Mouse (Mus musculus) thymus, postnatal 0 days (tissue): ENCODE measurements around the gene Tagln. TPM values are rescaled to one million over a fixed set of nuclear protein-coding genes. Genes with fewer than 3 reads are reported as not detected.

Experiments
- DNase-seq: peaks from one replicate; pipeline ENCODE4 v3.0.0-alpha.2; 2015; ENCODE audit warnings: low spot score
- polyA plus RNA-seq: library from polyadenylated mRNA; unstranded; fragments of >200 nt; fragmentation: Nextera tagmentation; extraction: Ambion mirVana; gene quantifications from 2 replicates; pipeline ENCODE4 v1.2.1, GENCODE M21; 2015

The Tagln gene
- polyA plus RNA-seq = 13.0 and 16.2 TPM in 2 replicates

DNA sequence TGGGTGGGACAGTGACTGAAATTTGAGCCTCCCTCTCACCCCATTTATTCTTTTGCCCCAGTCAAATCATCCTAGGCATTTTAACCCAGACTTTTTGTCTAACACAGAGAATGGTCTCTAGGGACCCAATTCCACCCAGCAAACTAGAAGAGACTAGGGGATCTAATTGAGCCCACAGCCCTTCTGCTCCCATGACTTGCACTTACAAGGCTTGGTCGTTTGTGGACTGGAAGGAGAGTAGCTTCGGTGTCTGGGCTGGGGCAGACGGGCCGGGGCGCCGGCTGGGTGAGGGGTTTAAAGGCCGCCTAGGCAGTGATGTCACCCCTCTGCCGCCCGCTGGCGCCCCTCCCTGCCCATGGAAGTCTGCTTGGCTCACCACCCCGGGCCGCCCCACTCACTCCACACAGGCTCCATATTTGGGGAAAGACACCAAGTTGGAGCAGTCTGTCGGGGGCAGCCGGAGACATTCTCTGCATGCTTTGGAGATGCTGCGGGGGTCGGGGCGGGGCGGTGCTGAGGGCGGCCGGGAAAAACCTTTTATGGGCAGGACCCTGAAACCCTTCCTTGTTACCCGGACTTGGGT, at the start of gene Tagln:
Gene Tagln, minus strand, starts transcription at position 431 of the 583 bp plus-strand sequence.
- DNase-seq = no peak

- peak; percentile 4 for DNase-seq
Observed at GRCm38 (mm10) chr9:45985229-45985567, 49.3 kb upstream of the Tagln start.

DNA sequence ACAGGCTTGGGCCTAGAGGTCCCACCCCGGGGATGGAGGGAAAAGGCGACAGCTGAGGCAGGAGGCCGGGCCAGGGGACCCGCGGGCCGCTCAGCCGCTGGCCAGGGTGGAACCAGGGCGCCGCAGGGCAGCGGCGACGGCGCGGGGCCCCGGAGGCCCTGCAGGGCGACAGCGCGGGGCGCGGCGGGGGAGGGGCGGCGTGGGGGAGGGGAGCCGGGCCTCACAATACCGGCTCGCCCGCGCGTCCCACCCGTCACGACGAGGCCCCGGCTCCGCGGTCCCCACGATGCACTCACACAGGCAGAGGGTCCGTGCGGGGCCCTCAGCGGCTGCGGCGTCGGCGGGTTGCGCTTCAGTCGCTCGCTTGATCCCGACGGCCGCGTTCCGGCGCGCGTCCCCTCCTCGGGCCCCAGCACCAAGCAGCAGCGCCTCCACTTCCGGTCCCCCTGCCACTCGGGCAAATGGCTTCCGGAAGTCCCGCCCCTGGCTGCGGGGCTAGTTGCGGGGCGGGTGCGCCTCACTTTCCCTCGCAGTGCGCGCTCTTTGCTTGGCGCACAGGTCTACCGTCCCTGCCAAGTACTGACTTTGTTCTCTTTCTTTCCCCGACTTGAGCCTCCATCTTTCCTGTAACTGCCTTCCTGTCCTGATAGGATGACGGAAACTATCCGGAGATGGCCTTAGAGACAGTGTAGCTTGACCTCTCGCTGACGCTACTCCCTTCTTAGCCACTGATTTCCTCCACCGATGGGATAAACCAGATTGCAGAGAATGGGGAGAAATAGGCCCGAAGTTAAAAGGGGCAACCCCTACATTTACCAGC, 48.8 kb upstream of the Tagln start:
- peak; percentile 91 for DNase-seq

- no peak for DNase-seq
Observed at GRCm38 (mm10) chr9:45983676-45984408, 48.0 kb upstream of the Tagln start.

GRCm38 (mm10) chr9:45981331-45981730, 45.5 kb upstream of the Tagln start:
- peak; percentile 22 for DNase-seq

GRCm38 (mm10) chr9:45980611-45981010, 44.8 kb upstream of the Tagln start:
- DNase-seq = no peak

DNA sequence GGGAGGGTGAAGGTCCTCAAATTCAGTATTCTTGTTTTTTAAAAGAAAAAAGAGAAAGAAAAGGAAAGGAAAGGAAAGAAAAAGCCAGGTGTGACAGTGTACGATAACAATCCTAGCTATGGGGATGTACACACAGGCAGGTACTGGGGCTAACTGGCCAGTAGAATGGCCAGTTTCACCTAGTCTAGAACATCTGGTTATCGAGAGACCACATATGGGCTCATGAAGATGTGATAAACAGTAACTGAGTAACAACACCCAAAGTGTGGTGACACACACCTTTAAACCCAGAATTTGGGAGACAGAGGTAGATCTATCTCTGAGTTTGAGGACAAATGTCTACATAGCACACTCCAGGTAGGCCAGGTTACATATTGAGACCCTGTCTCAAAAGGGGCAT, 43.9 kb upstream of the Tagln start:
- no peak for DNase-seq

DNA sequence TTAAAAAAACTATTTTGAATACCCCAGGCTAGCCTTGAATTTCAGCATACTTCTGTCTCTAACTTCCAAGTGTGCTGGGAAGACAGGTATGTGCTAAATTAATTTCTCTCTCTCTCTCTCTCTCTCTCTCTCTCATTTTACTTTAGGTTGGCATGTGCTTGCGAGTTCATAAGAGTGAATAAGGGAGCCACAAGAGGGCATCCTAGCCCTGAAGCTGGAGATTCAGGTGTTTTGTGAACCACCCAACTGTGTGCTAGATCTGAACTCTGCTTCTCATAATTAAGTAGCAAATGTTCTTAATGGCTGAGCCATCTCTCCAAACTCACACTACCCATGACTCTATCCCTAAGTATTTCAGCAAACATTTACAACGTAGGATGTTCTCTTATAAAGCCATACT, 41.0 kb upstream of the Tagln start:
- DNase-seq = peak; percentile 34

DNA sequence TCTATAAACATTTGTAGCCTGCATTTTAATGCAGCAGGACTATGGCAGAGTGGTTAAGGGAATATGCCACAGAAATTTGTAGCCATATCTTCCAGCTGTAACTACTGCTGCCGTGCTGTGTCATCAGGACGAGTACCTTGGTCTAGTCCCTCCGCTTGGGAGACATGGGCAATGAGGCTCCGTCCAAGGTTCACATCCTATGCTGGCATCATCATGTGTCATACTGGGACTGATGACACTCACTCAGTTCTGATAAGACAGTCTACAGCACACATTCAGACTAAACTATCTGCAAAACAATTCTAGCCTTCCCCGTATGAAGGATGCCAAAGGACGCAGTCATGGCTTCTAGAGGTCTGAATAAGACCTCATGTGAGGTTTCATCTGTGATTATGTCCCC, 27.7 kb upstream of the Tagln start:
- DNase-seq = no peak

GRCm38 (mm10) chr9:45961855-45962254, 26.0 kb upstream of the Tagln start:
- DNase-seq = no peak

GRCm38 (mm10) chr9:45959661-45960060, 23.8 kb upstream of the Tagln start:
- DNase-seq = no peak

GRCm38 (mm10) chr9:45958851-45959250, 23.0 kb upstream of the Tagln start:
- DNase-seq = no peak

GRCm38 (mm10) chr9:45958023-45958670, 22.3 kb upstream of the Tagln start:
- no peak for DNase-seq

GRCm38 (mm10) chr9:45955107-45955963, 19.5 kb upstream of the Tagln start, which contains the start of gene Sidt2:
Sidt2 (minus strand) TSS chr9:45955258.
- DNase-seq = peak; percentile 90

GRCm38 (mm10) chr9:45954294-45955106, 18.6 kb upstream of the Tagln start:
- DNase-seq = peak; percentile 50

DNA sequence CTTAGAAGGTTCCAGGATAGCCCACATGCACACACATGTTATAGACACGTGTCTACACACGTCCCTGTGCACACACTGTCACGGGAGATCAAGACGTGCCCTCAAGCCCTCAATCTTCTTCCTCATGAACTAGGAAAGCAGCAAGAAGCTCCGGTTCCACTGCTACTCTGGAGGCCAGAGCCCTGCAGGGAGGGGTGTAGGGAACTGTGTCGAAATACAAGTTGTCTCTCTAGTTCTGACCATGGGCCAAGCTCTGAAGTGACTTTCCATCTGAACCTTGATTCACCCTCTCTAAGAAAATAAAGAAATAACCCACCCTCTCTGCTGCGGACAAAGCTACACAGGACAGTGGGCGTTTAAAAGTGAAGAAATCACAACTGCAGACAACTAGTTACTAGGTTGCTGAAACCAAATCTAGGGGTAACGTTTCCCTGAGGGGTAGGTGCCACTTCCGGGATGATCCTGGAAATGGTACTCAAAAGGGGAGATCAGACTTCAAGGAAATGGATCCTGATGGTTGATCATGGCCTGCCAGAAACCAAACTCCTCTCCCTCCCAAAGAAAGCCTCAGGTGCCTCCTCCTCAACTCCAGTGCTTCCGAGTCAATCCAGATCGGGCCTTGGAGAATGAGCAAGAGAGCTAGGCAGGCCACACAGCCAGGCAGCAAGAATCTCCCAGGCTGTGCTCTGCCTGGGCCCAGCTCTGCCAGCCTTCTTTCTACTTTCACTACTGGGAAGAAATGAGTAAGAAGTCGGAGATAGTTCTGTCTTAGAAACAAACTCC, 17.8 kb upstream of the Tagln start:
- no peak for DNase-seq

GRCm38 (mm10) chr9:45952890-45953289, 17.0 kb upstream of the Tagln start:
- DNase-seq = no peak

DNA sequence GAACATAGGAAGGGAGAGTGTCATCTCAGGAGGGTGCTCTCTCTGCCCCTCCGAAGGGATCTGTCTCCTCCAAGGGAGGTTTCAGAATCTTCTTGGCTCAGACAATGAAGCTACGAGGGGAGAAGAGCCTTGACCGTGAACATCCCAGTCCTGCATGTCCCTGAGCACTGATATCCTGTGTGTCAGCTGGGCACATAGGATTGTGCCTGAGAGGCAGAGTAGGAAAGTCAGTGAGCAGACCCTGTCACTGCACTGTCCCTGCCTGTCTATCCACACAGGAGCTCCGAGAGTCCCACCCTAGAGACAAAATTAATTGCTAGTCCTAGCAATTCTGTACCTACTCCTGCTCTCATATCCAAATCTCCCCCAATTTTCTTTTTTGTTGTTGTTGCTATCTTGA, 16.2 kb upstream of the Tagln start:
- DNase-seq = no peak

DNA sequence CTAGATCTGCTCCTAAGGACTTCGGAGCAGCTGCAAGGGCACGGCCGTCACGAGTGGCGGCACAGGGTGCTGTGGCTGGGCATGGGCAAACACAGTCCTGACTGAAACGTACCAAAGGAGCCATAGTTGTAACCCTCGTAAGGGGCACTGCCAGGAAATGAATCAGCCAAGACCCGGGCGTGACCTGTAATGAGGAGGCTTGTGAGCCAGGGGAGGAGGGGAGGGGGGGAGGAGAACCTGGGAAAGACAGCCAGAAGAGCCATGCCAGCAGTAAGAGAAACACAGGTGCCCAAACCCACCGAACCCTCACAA, 11.0 kb upstream of the Tagln start:
- no peak for DNase-seq
